Mouse (Mus musculus): ENCODE results near the gene Slc5a10.

GRCm38 (mm10) chr11:61713157-61713855 lies 7.3 kb downstream of the Slc5a10 start:
- TF ChIP-seq POLR2A (IDR thresholded peaks at IDR 0.05; ENCODE audit: control insufficient read depth, extremely low read depth, insufficient read depth, low read length, poor library complexity) (no peak), CTCF (IDR thresholded peaks at IDR 0.05; ENCODE audit: borderline replicate concordance, control insufficient read depth, extremely low read depth, insufficient read depth, low read length, poor library complexity) (no peak)
